Mouse (Mus musculus) forebrain, embryonic 14.5 days (tissue): ENCODE measurements around the gene Car2. TPM values are rescaled to one million over a fixed set of nuclear protein-coding genes. Genes with fewer than 3 reads are reported as not detected.

Source experiments
- ATAC-seq: fragments of 200-750 bp; cut with Nextera tagmentation; 2 replicates; pipeline ENCODE4 v1.8.0; 2017; ENCODE audit warnings: mild to moderate bottlenecking, moderate library complexity
- DNase-seq: peaks from one replicate; pipeline ENCODE4 v3.0.0-alpha.2; 2015; ENCODE audit warnings: low spot score
- H3K27ac ChIP-seq: fragments of 300-500 bp; sonication (generic); 2 replicates; pipeline ENCODE4 v1.5.1; 2014; ENCODE audit warnings: low read depth, mild to moderate bottlenecking, control low read depth, low read length, moderate library complexity
- H3K27me3 ChIP-seq: fragments of 300-500 bp; sonication (generic); replicated peaks from 2 replicates; pipeline ENCODE4 v1.6.1; 2014; ENCODE audit warnings: low read length, control low read depth, mixed read lengths; ENCODE audit not compliant: control insufficient read depth, insufficient read depth
- H3K36me3 ChIP-seq: fragments of 300-500 bp; sonication (generic); 2 replicates; pipeline ENCODE4 v1.6.1; 2014; ENCODE audit warnings: low read length, control low read depth; ENCODE audit not compliant: control insufficient read depth, insufficient read depth
- H3K4me1 ChIP-seq: fragments of 300-500 bp; sonication (generic); 2 replicates; pipeline ENCODE4 v1.6.1; 2014; ENCODE audit warnings: antibody characterized with exemption, low read length, control low read depth; ENCODE audit not compliant: control insufficient read depth, insufficient read depth
- H3K4me2 ChIP-seq: fragments of 300-500 bp; sonication (generic); 2 replicates; pipeline ENCODE4 v1.6.1; 2014; ENCODE audit warnings: mild to moderate bottlenecking, control low read depth, low read length
- H3K4me3 ChIP-seq: fragments of 300-500 bp; sonication (generic); 2 replicates; pipeline ENCODE4 v1.5.1; 2014; ENCODE audit warnings: low read depth, low read length, control low read depth
- H3K9ac ChIP-seq: fragments of 300-500 bp; sonication (generic); 2 replicates; pipeline ENCODE4 v1.6.1; 2014; ENCODE audit warnings: mild to moderate bottlenecking, low read length, control low read depth, moderate library complexity
- H3K9me3 ChIP-seq: fragments of 300-500 bp; sonication (generic); replicated peaks from 2 replicates; pipeline ENCODE4 v1.6.1; 2016; ENCODE audit warnings: low read length, control low read depth, mixed read lengths; ENCODE audit not compliant: control insufficient read depth
- WGBS: fragments of 180-500 bp; shearing (Covaris S2); extraction: QIAGEN DNeasy Blood & Tissue Kit; methylation state at CpG from one replicate; pipeline ENCODE4 v1.1.7; 2014; 5-methylcytosine and 5-hydroxymethylcytosine counted together
- polyA plus RNA-seq: library from polyadenylated mRNA; unstranded; fragments of >200 nt; fragmentation: Nextera tagmentation; extraction: Ambion mirVana; gene quantifications from 2 replicates; pipeline ENCODE4 v1.2.1, GENCODE M21; 2014

Car2 gene
- polyA plus RNA-seq, 1 experiment from 2014 or later = 22.1 TPM

- H3K9me3 ChIP-seq = no peaks in the 10 kb centered on the region
- DNase-seq = no peak
These were observed 1.1 kb downstream of the Car2 start for GRCm38 (mm10) chr3:14887134-14887666.

GRCm38 (mm10) chr3:14887686-14888295, 1.7 kb downstream of the Car2 start:
- H3K27me3 ChIP-seq = 0 out of 2 replicates have a peak, but pooled peaks cover 4% of the 10 kb centered on the region
- DNase-seq (no peak), ATAC-seq (no peak)
- H3K9me3 ChIP-seq = no peaks in the 10 kb centered on the region
- no peaks in the 10 kb centered on the region for H3K36me3 ChIP-seq
- H3K4me2 ChIP-seq = no peak overlapping the region
- no peak overlapping the region for H3K9ac ChIP-seq
- 64% methylated on average over 10 of the region's 10 CpGs for WGBS
- no peak overlapping the region for H3K4me3 ChIP-seq
- no peak overlapping the region for H3K27ac ChIP-seq
- no peaks in the 10 kb centered on the region for H3K4me1 ChIP-seq

More at GRCm38 (mm10) chr3:14887134-14887666, 1.1 kb downstream of the Car2 start:
- WGBS = 32% methylated on average over 11 of the region's 11 CpGs
- Histone ChIP-seq H3K27ac (no peak overlapping the region), H3K4me2 (peak overlapping the region; percentile 87), H3K27me3 (0 out of 2 replicates have a peak, but pooled peaks cover 4% of the 10 kb centered on the region), H3K4me1 (no peaks in the 10 kb centered on the region), H3K9ac (peak overlapping the region; percentile 79; the same call in 1 of the 2 replicates), H3K4me3 (peak overlapping the region; percentile 74), H3K36me3 (no peaks in the 10 kb centered on the region)
- ATAC-seq = no peak

GRCm38 (mm10) chr3:14888549-14888948, 2.5 kb downstream of the Car2 start:
- Histone ChIP-seq H3K36me3 (no peaks in the 10 kb centered on the region), H3K9ac (no peak overlapping the region), H3K9me3 (no peaks in the 10 kb centered on the region), H3K4me1 (no peaks in the 10 kb centered on the region), H3K4me3 (no peak overlapping the region), H3K27me3 (0 out of 2 replicates have a peak, but pooled peaks cover 4% of the 10 kb centered on the region), H3K4me2 (no peak overlapping the region), H3K27ac (no peak overlapping the region)
- peak; percentile 47 for DNase-seq
- no peak for ATAC-seq
- WGBS = 14% methylated on average over 2 of the region's 2 CpGs

GRCm38 (mm10) chr3:14889085-14889484, 3.0 kb downstream of the Car2 start:
- H3K4me1 ChIP-seq = no peaks in the 10 kb centered on the region
- ATAC-seq = no peak
- no peaks in the 10 kb centered on the region for H3K9me3 ChIP-seq
- no peak for DNase-seq
- no peak overlapping the region for H3K27ac ChIP-seq
- no peak overlapping the region for H3K9ac ChIP-seq
- no peak overlapping the region for H3K4me2 ChIP-seq
- H3K27me3 ChIP-seq = 0 out of 2 replicates have a peak, but pooled peaks cover 4% of the 10 kb centered on the region
- H3K36me3 ChIP-seq = no peaks in the 10 kb centered on the region
- WGBS = 60% methylated on average over 2 of the region's 2 CpGs
- no peak overlapping the region for H3K4me3 ChIP-seq

- H3K9me3 ChIP-seq = no peaks in the 10 kb centered on the region
- no peak for DNase-seq
- no peak overlapping the region for H3K4me3 ChIP-seq
- H3K4me2 ChIP-seq = no peak overlapping the region
- no peaks in the 10 kb centered on the region for H3K4me1 ChIP-seq
- H3K27ac ChIP-seq = no peak overlapping the region
- H3K36me3 ChIP-seq = no peaks in the 10 kb centered on the region
- ATAC-seq = no peak
- H3K27me3 ChIP-seq = 0 out of 2 replicates have a peak, but pooled peaks cover 4% of the 10 kb centered on the region
- WGBS = 38% methylated on average over 4 of the region's 4 CpGs
- H3K9ac ChIP-seq = no peak overlapping the region
These were observed 3.8 kb downstream of the Car2 start for GRCm38 (mm10) chr3:14889716-14890409.

GRCm38 (mm10) chr3:14892991-14893390, 6.9 kb downstream of the Car2 start:
- ATAC-seq (no peak), DNase-seq (no peak)
- no peaks in the 10 kb centered on the region for H3K4me1 ChIP-seq
- no peak overlapping the region for H3K4me2 ChIP-seq
- 82% methylated on average over 3 of the region's 3 CpGs for WGBS
- no peaks in the 10 kb centered on the region for H3K36me3 ChIP-seq
- H3K9me3 ChIP-seq = no peaks in the 10 kb centered on the region
- H3K9ac ChIP-seq = no peak overlapping the region
- no peak overlapping the region for H3K27ac ChIP-seq
- no peak overlapping the region for H3K4me3 ChIP-seq
- no peaks in the 10 kb centered on the region for H3K27me3 ChIP-seq

GRCm38 (mm10) chr3:14893700-14894099, 7.6 kb downstream of the Car2 start:
- Histone ChIP-seq H3K9me3 (no peaks in the 10 kb centered on the region), H3K4me3 (no peak overlapping the region), H3K9ac (no peak overlapping the region), H3K27ac (no peak overlapping the region), H3K4me2 (no peak overlapping the region), H3K36me3 (no peaks in the 10 kb centered on the region), H3K4me1 (no peaks in the 10 kb centered on the region), H3K27me3 (no peaks in the 10 kb centered on the region)
- no peak for DNase-seq
- 80% methylated on average over 5 of the region's 5 CpGs for WGBS
- ATAC-seq = no peak

GRCm38 (mm10) chr3:14895333-14895732, 9.3 kb downstream of the Car2 start:
- WGBS = 93% methylated on average over 3 of the region's 3 CpGs
- Histone ChIP-seq H3K9me3 (no peaks in the 10 kb centered on the region), H3K36me3 (no peaks in the 10 kb centered on the region), H3K9ac (no peak overlapping the region), H3K4me1 (no peaks in the 10 kb centered on the region), H3K27me3 (no peaks in the 10 kb centered on the region), H3K4me3 (no peak overlapping the region), H3K4me2 (no peak overlapping the region), H3K27ac (no peak overlapping the region)
- DNase-seq (no peak), ATAC-seq (no peak)

GRCm38 (mm10) chr3:14897770-14898169, 11.7 kb downstream of the Car2 start:
- no peak for ATAC-seq
- 78% methylated on average over 6 of the region's 6 CpGs for WGBS
- H3K4me1 ChIP-seq = no peaks in the 10 kb centered on the region

More at GRCm38 (mm10) chr3:14897770-14898169, 11.7 kb downstream of the Car2 start:
- Histone ChIP-seq H3K4me2 (no peak overlapping the region), H3K27me3 (no peaks in the 10 kb centered on the region), H3K9me3 (no peaks in the 10 kb centered on the region), H3K27ac (no peak overlapping the region), H3K4me3 (no peak overlapping the region), H3K36me3 (no peaks in the 10 kb centered on the region), H3K9ac (no peak overlapping the region)
- DNase-seq = no peak
